Mouse (Mus musculus): ENCODE data around the gene Ubqln2. TPM values are rescaled to one million over a fixed set of nuclear protein-coding genes. Genes with fewer than 3 reads are reported as not detected.

Ubqln2 gene
- polyA plus RNA-seq (2014; fragmentation: Illumina TruSeq; extraction: RNeasy Lipid Tissue Mini Kit (QIAGEN cat#74804); ENCODE audit: low read depth, low replicate concordance) = 20.7 TPM

DNA sequence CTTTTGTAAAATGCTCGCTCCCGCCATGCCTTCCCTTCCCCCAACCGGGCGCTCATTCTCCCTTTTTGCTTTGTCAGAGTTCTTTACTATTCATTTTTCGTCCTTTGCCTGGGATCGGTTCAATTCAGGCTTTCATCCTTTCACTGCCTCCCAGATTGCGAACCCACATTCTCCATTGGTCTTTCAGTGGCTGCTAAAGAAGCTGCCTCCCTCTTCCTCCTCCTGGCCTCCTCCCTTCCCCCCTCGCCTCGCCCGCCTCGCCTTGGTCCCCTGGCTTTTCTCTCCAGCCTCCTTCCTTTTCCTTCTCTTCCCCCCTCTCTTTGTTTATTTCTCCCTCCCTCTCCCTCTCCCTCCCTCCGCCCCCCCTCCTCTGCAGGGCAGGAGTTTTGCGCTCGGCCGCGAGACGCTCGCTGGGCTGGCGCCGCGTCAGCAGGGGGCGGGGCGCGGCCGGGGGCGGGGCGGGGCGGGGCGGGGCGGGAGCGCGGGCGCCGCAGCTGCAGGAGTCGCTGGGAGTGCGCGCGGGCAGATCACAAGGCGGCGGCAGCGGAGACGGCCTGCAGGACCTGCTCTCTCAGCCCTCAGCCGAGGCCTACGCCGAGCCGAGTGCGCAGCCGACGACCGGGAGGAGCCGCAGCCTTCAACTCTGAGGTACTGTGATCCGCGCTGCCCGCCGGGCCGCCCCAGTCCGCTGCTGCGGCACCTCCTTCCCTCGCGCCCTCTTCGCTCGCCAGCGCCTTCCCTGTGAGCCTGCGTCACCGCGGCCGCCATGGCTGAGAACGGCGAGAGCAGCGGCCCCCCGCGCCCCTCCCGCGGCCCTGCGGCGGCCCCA is at the start of gene Ubqln2:
Gene Ubqln2, plus strand, starts transcription at position 540 of the 829 bp plus-strand sequence.

Other genes with a start within 250 kb of the Ubqln2 start
- gene Cypt3, start 60.4 kb downstream of the Ubqln2 start, polyA plus RNA-seq (2014; fragmentation: Illumina TruSeq; extraction: RNeasy Lipid Tissue Mini Kit (QIAGEN cat#74804); ENCODE audit: low read depth, low replicate concordance) = not detected
- 9.3 TPM for gene Kctd12b, start 198.2 kb downstream of the Ubqln2 start, polyA plus RNA-seq (2014; fragmentation: Illumina TruSeq; extraction: RNeasy Lipid Tissue Mini Kit (QIAGEN cat#74804); ENCODE audit: low read depth, low replicate concordance)
- 71.2 TPM for gene Nbdy, start 225.4 kb downstream of the Ubqln2 start, polyA plus RNA-seq (2014; fragmentation: Illumina TruSeq; extraction: RNeasy Lipid Tissue Mini Kit (QIAGEN cat#74804); ENCODE audit: low read depth, low replicate concordance)